Mouse (Mus musculus) gonadal fat pad, adult 2 months (tissue): Measurements from ENCODE around the gene Tex52. TPM values are rescaled to one million over a fixed set of nuclear protein-coding genes. Genes with fewer than 3 reads are reported as not detected.

ENCODE experiments used
- DNase-seq: peaks from one replicate; pipeline ENCODE4 v3.0.0-alpha.2; 2012; ENCODE audit warnings: low read depth
- polyA plus RNA-seq: library from polyadenylated mRNA; depleted of rRNA; stranded (reverse); fragments of >200 nt; gene quantifications from 2 replicates; pipeline ENCODE4 v1.2.3, GENCODE M21; 2012; rRNA removed

Tex52 gene
- polyA plus RNA-seq, 1 experiment, result 0.20 TPM

GRCm38 (mm10) chr6:128429300-128429699 is 54.0 kb downstream of the Tex52 start:
- DNase-seq, result no peak

GRCm38 (mm10) chr6:128429826-128430225 is 54.6 kb downstream of the Tex52 start:
- DNase-seq, result no peak

GRCm38 (mm10) chr6:128432356-128432915 is 57.2 kb downstream of the Tex52 start:
- DNase-seq, result no peak

GRCm38 (mm10) chr6:128433566-128433965 is 58.3 kb downstream of the Tex52 start:
- DNase-seq, result no peak

Other genes starting within 250 kb of the Tex52 start
- 91.2 and 113 TPM in 2 replicates for gene Tspan9, start 231.9 kb upstream of the Tex52 start, polyA plus RNA-seq
- gene Tead4, start 74.6 kb upstream of the Tex52 start, polyA plus RNA-seq, result 1.8 and 2.0 TPM in 2 replicates
- gene Tulp3, start 19.6 kb upstream of the Tex52 start, polyA plus RNA-seq, result 15.5 and 18.7 TPM in 2 replicates
- 6.7 and 10.2 TPM in 2 replicates for gene Rhno1, start 12.5 kb upstream of the Tex52 start, polyA plus RNA-seq
- gene Foxm1, start 12.5 kb upstream of the Tex52 start, polyA plus RNA-seq, result 3.0 and 4.5 TPM in 2 replicates
- gene Gm44596, start within 50 bp of the Tex52 start, polyA plus RNA-seq, result not detected in 2 replicates
- gene Nrip2, start 23.8 kb downstream of the Tex52 start, polyA plus RNA-seq, result 7.5 and 8.2 TPM in 2 replicates
- gene Itfg2, start 49.5 kb downstream of the Tex52 start, polyA plus RNA-seq, result 19.1 and 23.0 TPM in 2 replicates
- 159 and 223 TPM in 2 replicates for gene Fkbp4, start 63.2 kb downstream of the Tex52 start, polyA plus RNA-seq
- gene Pzp, start 151.3 kb downstream of the Tex52 start, polyA plus RNA-seq, result 1.4 and 4.0 TPM in 2 replicates
- gene A2ml1, start 206.2 kb downstream of the Tex52 start, polyA plus RNA-seq, result 17.2 and 17.6 TPM in 2 replicates
- gene Klrb1a, start 248.1 kb downstream of the Tex52 start, polyA plus RNA-seq, result 29.6 and 31.2 TPM in 2 replicates